In genomic region chr9:109009636-109010315, GRCm38 (mm10) we compare ENCODE assay signal across 10 mouse cellular contexts. TPM values are rescaled to one million over a fixed set of nuclear protein-coding genes. Genes with fewer than 3 reads are reported as not detected.
DNase-seq lines count a peak whose midpoint lies in the region; ATAC-seq lines count a peak whose summit lies in the region.
"Had no signal": no experiment of that assay in that cellular context is flagged by ENCODE, and none has a peak within 500 bp of the region (broad histone marks: within the 10 kb centered on the region; RNA-seq: fewer than 3 reads in every experiment).

No protein-coding gene starts in this region.

- no peak for DNase-seq in hindbrain, embryonic 10.5 days (ENCODE audit: low spot score)
- peak; percentile 96 for DNase-seq in 416B (ENCODE audit: low read depth)
- peak; percentile 71 for DNase-seq in gastrocnemius, postnatal 10 days
- peak; percentile 50 to 66 for DNase-seq in left cerebral cortex, postnatal 14 days (ENCODE audit: low spot score in 2 of 2)
- peak; percentile 18 for DNase-seq in retina, embryonic 14.5 days (ENCODE audit: low spot score)
- no peak for DNase-seq in neural tube, embryonic 10.5 days (ENCODE audit: extremely low spot score, low spot score)
- no peak for DNase-seq in layer of hippocampus, adult 11-12 months (ENCODE audit: low spot score)

- H3K4me2 ChIP-seq in hindbrain, embryonic 12.5 days (replicated peaks): no peak overlapping the region
- H3K4me2 ChIP-seq: embryonic facial prominence, embryonic 13.5 days had no signal

- no peaks in the 10 kb centered on the region for H3K9me3 ChIP-seq in hindbrain, embryonic 12.5 days (replicated peaks)
- no peaks in the 10 kb centered on the region for H3K9me3 ChIP-seq in hindbrain, embryonic 10.5 days
- H3K9me3 ChIP-seq: embryonic facial prominence, embryonic 13.5 days had no signal

- H3K36me3 ChIP-seq in hindbrain, embryonic 12.5 days: peaks cover 23% of the 10 kb centered on the region
- H3K36me3 ChIP-seq in hindbrain, embryonic 10.5 days: peaks cover 8% of the 10 kb centered on the region; the same call in 1 of the 2 replicates

- 55% methylated on average over 17 of the region's 17 CpGs for WGBS in hindbrain, embryonic 12.5 days
- 57% methylated on average over 17 of the region's 17 CpGs for WGBS in hindbrain, embryonic 10.5 days

- intact Hi-C loops in left cerebral cortex, postnatal 14 days (cut with DNase I): no loop called here

- H3K4me1 ChIP-seq in hindbrain, embryonic 12.5 days: 0 out of 2 replicates have a peak, but pooled peaks cover 3% of the 10 kb centered on the region
- H3K4me1 ChIP-seq in hindbrain, embryonic 10.5 days (replicated peaks): peaks cover 23% of the 10 kb centered on the region
- H3K4me1 ChIP-seq: embryonic facial prominence, embryonic 13.5 days had no signal

- H3K27me3 ChIP-seq in hindbrain, embryonic 12.5 days: no peaks in the 10 kb centered on the region
- no peaks in the 10 kb centered on the region for H3K27me3 ChIP-seq in hindbrain, embryonic 10.5 days (ENCODE audit: insufficient read depth, poor library complexity, severe bottlenecking)
- H3K27me3 ChIP-seq: embryonic facial prominence, embryonic 13.5 days had no signal

- ATAC-seq in hindbrain, embryonic 12.5 days (ENCODE audit: low FRiP score): no peak

- H3K4me3 ChIP-seq in hindbrain, embryonic 12.5 days: no peak overlapping the region
- no peak overlapping the region for H3K4me3 ChIP-seq in hindbrain, embryonic 10.5 days
- H3K4me3 ChIP-seq: embryonic facial prominence, embryonic 13.5 days; myocyte had no signal

- H3K27ac ChIP-seq in hindbrain, embryonic 12.5 days: no peak overlapping the region
- no peak overlapping the region for H3K27ac ChIP-seq in hindbrain, embryonic 10.5 days
- H3K27ac ChIP-seq: embryonic facial prominence, embryonic 13.5 days had no signal

- peak overlapping the region; percentile 35; the same call in 1 of the 2 replicates for H3K9ac ChIP-seq in hindbrain, embryonic 12.5 days
- H3K9ac ChIP-seq: embryonic facial prominence, embryonic 13.5 days had no signal

RNA-seq across cellular contexts. Expression of gene Pfkfb4, which starts 18.2 kb away (rescaled TPM):
- 20.1 and 24.0 TPM in 2 replicates for polyA plus RNA-seq in hindbrain, embryonic 12.5 days (2016; fragmentation: Nextera tagmentation; extraction: Ambion mirVana)
- 11.9 and 17.6 TPM in 2 replicates for polyA plus RNA-seq in hindbrain, embryonic 10.5 days (2016; fragmentation: Nextera tagmentation; extraction: Ambion mirVana)
- total RNA-seq in gastrocnemius, postnatal 10 days (2021): 10 to 100 TPM; 26.9 TPM
- total RNA-seq in left cerebral cortex, postnatal 14 days (2021): 10 to 100 TPM; 15.9 to 16.7 TPM

RNA-seq across cellular contexts. Expression of gene Ucn2, which starts 24.0 kb away (rescaled TPM):
- polyA plus RNA-seq in hindbrain, embryonic 12.5 days (2016; fragmentation: Nextera tagmentation; extraction: Ambion mirVana): not detected in 2 replicates
- polyA plus RNA-seq in hindbrain, embryonic 10.5 days (2016; fragmentation: Nextera tagmentation; extraction: Ambion mirVana): not detected in 2 replicates
- 1 to 10 TPM in 1 of 2 experiments, under 1 TPM in 1; 0.82 to 1.2 TPM for total RNA-seq in gastrocnemius, postnatal 10 days (2021)
- not detected for total RNA-seq in left cerebral cortex, postnatal 14 days (2021)

RNA-seq across cellular contexts. Expression of gene Shisa5, which starts 28.6 kb away (rescaled TPM):
- polyA plus RNA-seq in hindbrain, embryonic 12.5 days (2016; fragmentation: Nextera tagmentation; extraction: Ambion mirVana): 52.3 and 56.6 TPM in 2 replicates
- 38.8 and 43.6 TPM in 2 replicates for polyA plus RNA-seq in hindbrain, embryonic 10.5 days (2016; fragmentation: Nextera tagmentation; extraction: Ambion mirVana)
- total RNA-seq in gastrocnemius, postnatal 10 days (2021): 10 to 100 TPM; 30.9 to 39.2 TPM
- total RNA-seq in left cerebral cortex, postnatal 14 days (2021): 10 to 100 TPM; 68.2 to 72.6 TPM

RNA-seq across cellular contexts. Expression of gene Trex1, which starts 49.8 kb away (rescaled TPM):
- polyA plus RNA-seq in hindbrain, embryonic 12.5 days (2016; fragmentation: Nextera tagmentation; extraction: Ambion mirVana): 8.0 and 9.9 TPM in 2 replicates
- polyA plus RNA-seq in hindbrain, embryonic 10.5 days (2016; fragmentation: Nextera tagmentation; extraction: Ambion mirVana): 8.1 and 11.3 TPM in 2 replicates
- total RNA-seq in gastrocnemius, postnatal 10 days (2021): 10 to 100 TPM; 10.8 to 11.4 TPM
- 10 to 100 TPM; 12.0 TPM for total RNA-seq in left cerebral cortex, postnatal 14 days (2021)

RNA-seq across cellular contexts. Expression of gene Col7a1, which starts 56.4 kb away (rescaled TPM):
- 3.1 and 3.9 TPM in 2 replicates for polyA plus RNA-seq in hindbrain, embryonic 12.5 days (2016; fragmentation: Nextera tagmentation; extraction: Ambion mirVana)
- polyA plus RNA-seq in hindbrain, embryonic 10.5 days (2016; fragmentation: Nextera tagmentation; extraction: Ambion mirVana): 1.2 and 3.3 TPM in 2 replicates
- total RNA-seq in gastrocnemius, postnatal 10 days (2021): 1 to 10 TPM; 5.4 to 6.9 TPM
- total RNA-seq in left cerebral cortex, postnatal 14 days (2021): 1 to 10 TPM; 3.6 to 4.2 TPM

Comparison
In these comparisons a context has a peak if more than half of its experiments do, and no peak if none do; other contexts are left out.
1. DNase-seq: peak in 416B (single experiment), gastrocnemius, postnatal 10 days (single experiment), left cerebral cortex, postnatal 14 days (2 of 2) and retina, embryonic 14.5 days (single experiment); none in hindbrain, embryonic 10.5 days (single experiment), neural tube, embryonic 10.5 days (single experiment) and layer of hippocampus, adult 11-12 months (single experiment).